Mouse (Mus musculus) limb, embryonic 14.5 days (tissue): ENCODE results near the gene Hist2h2aa2. TPM values are rescaled to one million over a fixed set of nuclear protein-coding genes. Genes with fewer than 3 reads are reported as not detected.
"Not testable (repeated sequence)": the region's sequence is repeated elsewhere in the genome, so short reads cannot be mapped to it uniquely, and the experiment has no call there.

Experiments
- ATAC-seq: fragments of 200-750 bp; cut with Nextera tagmentation; 2 replicates; pipeline ENCODE4 v1.8.0; 2017; ENCODE audit warnings: low read depth, moderate number of reproducible peaks, moderate TSS enrichment; ENCODE audit not compliant: low FRiP score
- DNase-seq: peaks from one replicate; pipeline ENCODE4 v3.0.0-alpha.2; 2015; ENCODE audit warnings: low spot score
- H3K27ac ChIP-seq: fragments of 300-500 bp; sonication (generic); replicated peaks from 2 replicates; pipeline ENCODE4 v1.5.1; 2014; ENCODE audit warnings: low read depth, mild to moderate bottlenecking, low read length, moderate library complexity, mixed read lengths
- H3K27me3 ChIP-seq: fragments of 300-500 bp; sonication (generic); 2 replicates; pipeline ENCODE4 v1.6.1; 2014; ENCODE audit warnings: low read length, mixed read lengths; ENCODE audit not compliant: control insufficient read depth, insufficient read depth
- H3K36me3 ChIP-seq: fragments of 300-500 bp; sonication (generic); 2 replicates; pipeline ENCODE4 v1.6.1; 2014; ENCODE audit warnings: mild to moderate bottlenecking, low read length, moderate library complexity, mixed read lengths; ENCODE audit not compliant: control insufficient read depth, insufficient read depth
- H3K4me1 ChIP-seq: fragments of 300-500 bp; sonication (generic); 2 replicates; pipeline ENCODE4 v1.6.1; 2014; ENCODE audit warnings: antibody characterized with exemption, low read length, mixed read lengths; ENCODE audit not compliant: control insufficient read depth, insufficient read depth
- H3K4me2 ChIP-seq: fragments of 300-500 bp; sonication (generic); replicated peaks from 2 replicates; pipeline ENCODE4 v1.6.1; 2014; ENCODE audit warnings: low read depth, mild to moderate bottlenecking, low read length, moderate library complexity; ENCODE audit not compliant: severe bottlenecking
- H3K4me3 ChIP-seq: fragments of 300-500 bp; sonication (generic); replicated peaks from 2 replicates; pipeline ENCODE4 v1.5.1; 2014; ENCODE audit warnings: low read length
- H3K9ac ChIP-seq: fragments of 300-500 bp; sonication (generic); 2 replicates; pipeline ENCODE4 v1.6.1; 2014; ENCODE audit warnings: mild to moderate bottlenecking, low read depth, low read length, moderate library complexity; ENCODE audit not compliant: severe bottlenecking
- H3K9me3 ChIP-seq: fragments of 300-500 bp; sonication (generic); 2 replicates; pipeline ENCODE4 v1.6.1; 2016; ENCODE audit warnings: low read length; ENCODE audit not compliant: control insufficient read depth
- POLR2A ChIP-seq: fragments of 200-500 bp; IDR thresholded peaks from 2 replicates; pipeline ENCODE4 v1.8.0; 2012; ENCODE audit warnings: inconsistent platforms, mild to moderate bottlenecking, moderate library complexity, borderline replicate concordance; ENCODE audit not compliant: insufficient read depth, insufficient read length; ENCODE audit errors: extremely low read depth
- WGBS: fragments of 180-500 bp; shearing (Covaris S2); extraction: QIAGEN DNeasy Blood & Tissue Kit; methylation state at CpG from one replicate; pipeline ENCODE4 v1.1.7; 2014; 5-methylcytosine and 5-hydroxymethylcytosine counted together
- polyA plus RNA-seq, 2 experiments: library from polyadenylated mRNA; depleted of rRNA in 1 of 2; stranded (reverse) in 1 of 2; unstranded in 1 of 2; fragments of >200 nt; fragmentation: Nextera tagmentation in 1 of 2; extraction: Ambion mirVana in 1 of 2; gene quantifications; 2 replicates each; pipeline versions ENCODE4 v1.2.1 to v1.2.3; 2012 to 2014

Hist2h2aa2 gene
- polyA plus RNA-seq, 2 experiments, result 9.7 to 30.9 TPM

DNA sequence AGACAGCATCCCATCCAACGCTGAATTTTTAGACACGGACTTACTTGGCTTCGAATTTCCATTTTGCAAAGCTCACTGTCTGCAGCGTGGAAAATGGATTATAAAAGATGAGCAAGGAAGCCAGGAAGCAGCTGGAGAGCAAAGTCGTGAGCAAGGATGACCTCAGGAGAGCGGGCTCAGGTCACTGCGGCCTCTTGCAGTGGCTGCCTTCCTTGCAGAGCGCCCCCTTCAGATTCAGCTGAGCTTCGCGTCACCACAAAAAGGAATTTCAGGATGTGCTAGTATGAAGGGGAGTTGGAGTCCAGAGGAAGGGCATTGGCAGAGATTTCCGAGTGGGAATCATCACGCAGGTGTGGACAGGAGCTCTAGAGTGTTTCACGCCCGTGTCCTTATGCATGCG is 30.8 kb downstream of the Hist2h2aa2 start:
- Histone ChIP-seq H3K4me3 (no peak overlapping the region), H3K27ac (no peak overlapping the region), H3K9ac (no peak overlapping the region), H3K36me3 (no peaks in the 10 kb centered on the region), H3K4me2 (no peak overlapping the region), H3K9me3 (no peaks in the 10 kb centered on the region), H3K4me1 (no peaks in the 10 kb centered on the region), H3K27me3 (no peaks in the 10 kb centered on the region)
- WGBS, result 26% methylated on average over 15 of the region's 15 CpGs
- TF ChIP-seq POLR2A, result no peak
- ATAC-seq, result no peak
- no peak for DNase-seq

GRCm38 (mm10) chr3:96207819-96208218 is 32.3 kb downstream of the Hist2h2aa2 start:
- Histone ChIP-seq H3K4me1 (no peaks in the 10 kb centered on the region), H3K27me3 (no peaks in the 10 kb centered on the region), H3K4me2 (no peak overlapping the region), H3K9me3 (no peaks in the 10 kb centered on the region), H3K9ac (no peak overlapping the region), H3K4me3 (no peak overlapping the region), H3K27ac (no peak overlapping the region), H3K36me3 (no peaks in the 10 kb centered on the region)
- TF ChIP-seq POLR2A, result no peak
- DNase-seq (no peak), ATAC-seq (no peak)
- 83% methylated on average over 3 of the region's 3 CpGs for WGBS

- H3K27me3 ChIP-seq, result no peaks in the 10 kb centered on the region
- H3K27ac ChIP-seq, result no peak overlapping the region
- TF ChIP-seq POLR2A, result no peak
- WGBS, result 48% methylated on average over 2 of the region's 2 CpGs
- H3K4me3 ChIP-seq, result no peak overlapping the region
- ATAC-seq (no peak), DNase-seq (no peak)
- no peak overlapping the region for H3K9ac ChIP-seq
- no peaks in the 10 kb centered on the region for H3K36me3 ChIP-seq
- peaks cover 12% of the 10 kb centered on the region for H3K4me1 ChIP-seq
- H3K9me3 ChIP-seq, result no peaks in the 10 kb centered on the region
- H3K4me2 ChIP-seq, result no peak overlapping the region
Observed at GRCm38 (mm10) chr3:96199731-96200130, 40.3 kb downstream of the Hist2h2aa2 start.

DNA sequence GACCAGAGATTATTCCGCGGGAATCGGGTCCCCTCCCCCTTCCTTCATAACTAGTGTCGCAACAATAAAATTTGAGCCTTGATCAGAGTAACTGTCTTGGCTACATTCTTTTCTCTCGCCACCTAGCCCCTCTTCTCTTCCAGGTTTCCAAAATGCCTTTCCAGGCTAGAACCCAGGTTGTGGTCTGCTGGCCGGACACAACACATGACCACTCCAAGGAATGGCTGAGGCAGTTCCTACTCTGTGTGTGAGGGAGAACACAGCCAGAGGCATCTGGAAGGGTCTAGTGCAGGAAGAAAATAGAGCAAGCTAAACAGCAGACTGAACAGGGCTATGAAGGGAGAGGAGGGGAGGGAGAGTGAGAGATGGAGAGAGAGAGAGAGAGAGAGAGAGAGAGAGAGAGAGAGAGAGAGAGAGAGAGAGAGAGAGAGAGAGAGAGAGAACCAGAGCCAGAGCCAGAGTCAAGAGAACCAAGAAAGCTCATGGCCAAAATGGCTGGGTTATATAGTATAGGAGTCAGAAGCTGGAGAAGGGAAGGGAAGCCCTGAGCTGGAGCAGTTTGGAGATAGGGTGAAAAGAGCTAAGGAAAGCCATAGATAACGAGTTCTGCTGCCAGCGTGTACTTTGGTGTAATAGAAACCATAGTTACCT is 41.4 kb downstream of the Hist2h2aa2 start:
- WGBS, result 27% methylated on average over 6 of the region's 8 CpGs
- H3K4me1 ChIP-seq, result peaks cover 12% of the 10 kb centered on the region
- not testable (repeated sequence) for DNase-seq, H3K4me3 ChIP-seq, ATAC-seq, H3K27ac ChIP-seq, H3K4me2 ChIP-seq, H3K9me3 ChIP-seq, H3K36me3 ChIP-seq, H3K27me3 ChIP-seq, H3K9ac ChIP-seq

DNA sequence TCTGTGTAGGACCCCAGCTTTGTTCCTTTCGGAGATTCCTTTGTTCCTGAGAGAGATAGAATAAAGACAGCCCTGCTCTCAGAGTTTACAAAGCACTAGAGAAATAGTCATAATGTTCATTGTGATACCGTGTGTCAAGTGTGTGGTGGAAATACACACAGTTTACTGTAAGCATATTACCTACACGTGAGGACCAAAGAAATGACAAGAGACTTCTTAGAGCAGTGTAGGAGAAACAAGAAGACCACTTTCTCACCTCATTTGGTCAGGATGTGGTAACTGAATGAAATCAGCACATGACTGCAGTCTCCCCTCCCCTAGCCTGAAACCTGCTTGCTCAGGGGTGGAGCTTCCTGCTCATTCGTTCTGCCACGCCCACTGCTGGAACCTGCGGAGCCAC is 41.9 kb downstream of the Hist2h2aa2 start:
- Histone ChIP-seq H3K27ac (no peak overlapping the region), H3K9ac (no peak overlapping the region), H3K4me3 (peak overlapping the region; percentile 68), H3K9me3 (no peaks in the 10 kb centered on the region), H3K36me3 (no peaks in the 10 kb centered on the region), H3K4me2 (peak overlapping the region; percentile 95), H3K27me3 (no peaks in the 10 kb centered on the region), H3K4me1 (peaks cover 12% of the 10 kb centered on the region)
- WGBS, result 4% methylated on average over 6 of the region's 6 CpGs
- TF ChIP-seq POLR2A, result no peak
- no peak for ATAC-seq
- DNase-seq, result no peak
